Mouse (Mus musculus): Measurements from ENCODE around the gene Slco1c1.

Gene Slco1c1

GRCm38 (mm10) chr6:141523747-141524640 is at the start of gene Slco1c1:
Gene Slco1c1 (plus strand): TSS chr6:141524368.
- peak; percentile 43 to 52 for DNase-seq (ENCODE audit: low spot score in 2 of 2)

- DNase-seq (ENCODE audit: low spot score in 2 of 2), result no peak
These were observed 49.5 kb upstream of the Slco1c1 start for GRCm38 (mm10) chr6:141474696-141475095.

GRCm38 (mm10) chr6:141485302-141486021 is 38.7 kb upstream of the Slco1c1 start:
- DNase-seq (ENCODE audit: low spot score in 2 of 2), result peak; percentile 25 to 27

- peak; percentile 29 to 31 for DNase-seq (ENCODE audit: low spot score in 2 of 2)
These were observed 36.9 kb upstream of the Slco1c1 start for GRCm38 (mm10) chr6:141487266-141487665.

GRCm38 (mm10) chr6:141488619-141489018 is 35.5 kb upstream of the Slco1c1 start:
- DNase-seq (ENCODE audit: low spot score in 2 of 2), result peak; percentile 36 to 67

- no peak for DNase-seq (ENCODE audit: low spot score in 2 of 2)
These were observed 29.3 kb upstream of the Slco1c1 start for GRCm38 (mm10) chr6:141494909-141495308.

- peak; percentile 52 for DNase-seq (ENCODE audit: low spot score in 2 of 2)
These were observed 28.3 kb upstream of the Slco1c1 start for GRCm38 (mm10) chr6:141495634-141496418.

GRCm38 (mm10) chr6:141499511-141499910 is 24.7 kb upstream of the Slco1c1 start:
- DNase-seq (ENCODE audit: low spot score in 2 of 2), result no peak

- DNase-seq (ENCODE audit: low spot score in 2 of 2), result no peak
These were observed 23.0 kb upstream of the Slco1c1 start for GRCm38 (mm10) chr6:141501171-141501570.

- DNase-seq (ENCODE audit: low spot score in 2 of 2), result no peak
These were observed 1.6 kb upstream of the Slco1c1 start for GRCm38 (mm10) chr6:141522541-141522940.

- DNase-seq (ENCODE audit: low spot score in 2 of 2), result no peak
These were observed 1.6 kb downstream of the Slco1c1 start for GRCm38 (mm10) chr6:141525787-141526186.

GRCm38 (mm10) chr6:141530865-141531264 is 6.7 kb downstream of the Slco1c1 start:
- no peak for DNase-seq (ENCODE audit: low spot score in 2 of 2)

- DNase-seq (ENCODE audit: low spot score in 2 of 2), result no peak
These were observed 13.1 kb downstream of the Slco1c1 start for GRCm38 (mm10) chr6:141537298-141537697.

GRCm38 (mm10) chr6:141541136-141541535 is 17.0 kb downstream of the Slco1c1 start:
- DNase-seq (ENCODE audit: low spot score in 2 of 2), result peak in 1 of 2 experiments; percentile 32

GRCm38 (mm10) chr6:141543344-141543743 is 19.2 kb downstream of the Slco1c1 start:
- DNase-seq (ENCODE audit: low spot score in 2 of 2), result no peak

- no peak for DNase-seq (ENCODE audit: low spot score in 2 of 2)
These were observed 34.0 kb downstream of the Slco1c1 start for GRCm38 (mm10) chr6:141558118-141558517.

GRCm38 (mm10) chr6:141567366-141567765 is 43.2 kb downstream of the Slco1c1 start:
- DNase-seq (ENCODE audit: low spot score in 2 of 2), result peak; percentile 24 to 35

- DNase-seq (ENCODE audit: low spot score in 2 of 2), result peak; percentile 46 to 63
These were observed 43.8 kb downstream of the Slco1c1 start for GRCm38 (mm10) chr6:141567852-141568558.

GRCm38 (mm10) chr6:141568559-141568946 is 44.4 kb downstream of the Slco1c1 start:
- DNase-seq (ENCODE audit: low spot score in 2 of 2), result peak; percentile 25 to 30

- no peak for DNase-seq (ENCODE audit: low spot score in 2 of 2)
These were observed 52.6 kb downstream of the Slco1c1 start for GRCm38 (mm10) chr6:141576646-141577200.

Data from right cerebral cortex, postnatal 10 days (tissue).